Mouse (Mus musculus): ENCODE results near the gene Bdh1.

The Bdh1 gene

GRCm38 (mm10) chr16:31428675-31429470, 6.8 kb downstream of the Bdh1 start:
- peak; percentile 83 for DNase-seq

DNA sequence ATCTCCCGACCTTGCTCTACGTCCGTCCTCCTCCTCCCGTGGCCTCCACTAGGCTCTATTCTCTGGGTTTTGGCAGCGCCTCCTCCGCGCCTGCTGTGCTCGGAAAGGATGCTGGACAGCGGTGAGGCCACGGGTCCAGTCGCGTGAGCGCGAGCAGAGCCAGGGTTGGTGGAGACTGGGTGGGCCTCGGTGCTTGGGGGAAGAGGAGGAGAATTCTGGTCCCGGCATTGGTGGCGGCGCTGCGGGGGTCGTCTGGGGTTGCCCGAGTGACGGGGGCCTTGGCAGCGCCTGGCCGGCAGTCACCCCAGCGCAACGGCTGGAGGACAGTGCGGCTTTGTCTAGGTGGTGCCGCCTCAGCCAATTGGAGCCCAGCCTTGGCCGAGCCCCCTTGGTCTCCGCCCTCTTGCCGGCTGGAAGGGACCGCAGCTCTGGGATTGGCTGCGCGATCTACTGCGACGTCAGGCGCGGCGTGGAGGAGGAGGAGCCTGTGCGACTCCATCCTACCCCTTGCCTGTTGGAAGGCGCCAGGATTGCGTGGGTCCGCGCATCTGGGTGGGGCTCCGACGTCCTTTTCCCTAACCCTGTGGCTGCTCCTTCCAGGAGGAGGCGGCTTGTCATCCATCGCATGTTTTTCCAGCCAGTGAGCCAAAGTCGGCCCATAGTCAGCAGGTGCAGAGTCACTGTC, 7.5 kb downstream of the Bdh1 start:
- peak; percentile 90 for DNase-seq

DNA sequence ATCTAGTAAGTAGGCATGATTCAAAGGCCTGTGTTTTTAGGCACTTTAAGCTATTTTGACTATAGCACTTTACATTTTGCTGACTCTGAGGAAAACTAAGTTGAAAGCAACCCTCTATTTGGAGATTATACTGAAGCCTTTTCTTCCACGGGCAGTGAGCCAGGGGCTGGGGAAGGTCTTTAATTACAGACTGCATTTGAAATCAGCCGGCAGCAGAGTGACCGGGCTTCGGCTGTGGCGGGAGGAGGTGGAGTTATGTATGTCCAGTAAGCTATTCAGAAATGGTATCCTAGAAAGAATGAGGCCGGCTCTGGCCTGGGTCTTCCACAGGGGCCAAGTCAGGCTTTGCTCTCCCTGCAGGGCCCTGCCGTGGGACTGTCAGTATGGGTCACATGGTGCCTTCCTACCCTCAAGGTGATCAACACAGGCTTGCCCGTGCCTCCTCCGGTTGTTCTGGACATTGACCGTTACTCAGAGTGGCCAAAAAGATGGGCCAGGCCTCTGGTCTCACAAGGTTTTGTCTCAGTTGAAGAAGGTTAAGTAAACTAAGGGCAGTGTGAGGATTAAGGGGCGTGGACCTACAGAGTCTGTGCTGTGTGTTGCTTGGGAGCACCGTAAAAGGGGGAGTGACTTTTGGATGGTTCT, 11.5 kb downstream of the Bdh1 start:
- DNase-seq, result peak; percentile 50

DNA sequence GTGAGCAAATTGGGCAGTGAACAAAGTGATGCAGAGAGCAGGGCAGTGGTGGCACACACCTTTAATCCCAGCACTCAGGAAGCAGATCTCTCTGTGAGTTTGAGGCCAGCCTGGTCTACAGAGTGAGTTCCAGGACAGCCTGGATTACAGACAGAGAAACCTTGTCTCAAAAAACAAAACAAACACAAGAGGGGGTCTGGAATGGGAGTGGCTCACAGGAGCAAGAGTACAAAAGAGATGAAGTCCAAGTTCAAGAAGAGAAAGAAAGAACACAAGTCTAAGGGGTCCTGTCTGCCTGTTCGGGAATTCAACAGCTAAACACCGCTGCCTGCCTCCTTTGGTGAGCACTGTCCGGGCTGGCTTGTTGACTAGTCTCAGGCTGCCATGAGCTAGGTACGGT, 13.1 kb downstream of the Bdh1 start:
- no peak for DNase-seq

GRCm38 (mm10) chr16:31436085-31436484, 14.0 kb downstream of the Bdh1 start:
- no peak for DNase-seq

DNA sequence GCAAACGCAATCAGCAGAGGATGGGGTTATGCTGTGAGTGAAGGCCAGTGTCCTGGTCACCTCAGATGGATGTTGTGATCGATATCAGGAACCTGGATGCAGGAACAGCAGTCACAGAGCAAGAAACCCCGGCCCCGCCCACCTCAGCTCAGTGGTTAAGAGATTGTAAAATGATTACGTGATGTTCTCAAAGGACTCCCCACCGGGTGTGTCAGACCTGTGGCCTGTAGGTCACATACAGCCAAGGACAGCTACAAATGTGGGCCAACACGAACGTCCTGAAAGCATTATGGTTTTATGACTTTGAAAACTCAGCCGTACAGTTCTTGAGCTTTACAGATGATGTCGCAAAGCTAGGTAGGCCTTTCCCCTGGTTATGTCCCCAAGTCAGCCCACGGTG, 15.3 kb downstream of the Bdh1 start:
- DNase-seq, result no peak

DNA sequence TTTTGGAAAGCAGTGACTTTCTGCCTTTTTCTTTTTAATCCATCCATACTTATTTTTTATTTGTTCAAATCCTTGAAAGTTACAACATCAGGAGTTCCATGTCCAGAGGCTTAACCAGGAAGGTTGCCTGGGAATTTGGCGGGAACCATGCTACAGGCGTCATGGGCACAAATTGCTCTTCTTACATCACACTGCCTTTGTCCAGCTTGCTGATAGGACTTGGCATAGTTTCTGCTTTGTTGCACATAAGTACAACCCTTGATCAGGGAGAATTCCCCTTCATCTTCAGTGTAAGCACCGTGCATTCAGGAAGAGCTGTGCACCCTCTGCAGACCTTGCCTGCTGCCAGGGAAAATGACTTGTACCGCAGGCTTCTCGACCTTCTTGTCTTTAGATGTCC, 17.4 kb downstream of the Bdh1 start:
- DNase-seq, result no peak

- DNase-seq, result no peak
These were observed 18.0 kb downstream of the Bdh1 start for GRCm38 (mm10) chr16:31440046-31440445.

DNA sequence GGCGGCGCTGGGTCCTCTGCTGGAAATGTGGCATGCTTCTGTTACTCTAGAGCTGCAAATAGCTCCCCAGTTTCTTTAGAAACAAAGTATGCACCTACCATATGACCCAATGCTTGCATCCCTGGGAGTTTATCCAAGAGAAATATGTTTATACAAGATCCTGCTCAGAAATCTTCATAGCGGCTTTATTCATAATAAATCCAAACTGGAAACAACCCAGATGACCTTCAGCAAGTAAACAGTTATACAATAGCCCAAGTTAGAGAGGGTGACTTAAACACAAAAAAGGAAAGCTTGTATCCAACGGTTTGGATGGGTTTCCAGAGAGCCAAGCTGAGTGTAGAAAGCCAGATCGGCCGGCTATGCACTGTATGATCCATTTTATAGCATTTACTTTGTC, 22.4 kb downstream of the Bdh1 start:
- no peak for DNase-seq

DNA sequence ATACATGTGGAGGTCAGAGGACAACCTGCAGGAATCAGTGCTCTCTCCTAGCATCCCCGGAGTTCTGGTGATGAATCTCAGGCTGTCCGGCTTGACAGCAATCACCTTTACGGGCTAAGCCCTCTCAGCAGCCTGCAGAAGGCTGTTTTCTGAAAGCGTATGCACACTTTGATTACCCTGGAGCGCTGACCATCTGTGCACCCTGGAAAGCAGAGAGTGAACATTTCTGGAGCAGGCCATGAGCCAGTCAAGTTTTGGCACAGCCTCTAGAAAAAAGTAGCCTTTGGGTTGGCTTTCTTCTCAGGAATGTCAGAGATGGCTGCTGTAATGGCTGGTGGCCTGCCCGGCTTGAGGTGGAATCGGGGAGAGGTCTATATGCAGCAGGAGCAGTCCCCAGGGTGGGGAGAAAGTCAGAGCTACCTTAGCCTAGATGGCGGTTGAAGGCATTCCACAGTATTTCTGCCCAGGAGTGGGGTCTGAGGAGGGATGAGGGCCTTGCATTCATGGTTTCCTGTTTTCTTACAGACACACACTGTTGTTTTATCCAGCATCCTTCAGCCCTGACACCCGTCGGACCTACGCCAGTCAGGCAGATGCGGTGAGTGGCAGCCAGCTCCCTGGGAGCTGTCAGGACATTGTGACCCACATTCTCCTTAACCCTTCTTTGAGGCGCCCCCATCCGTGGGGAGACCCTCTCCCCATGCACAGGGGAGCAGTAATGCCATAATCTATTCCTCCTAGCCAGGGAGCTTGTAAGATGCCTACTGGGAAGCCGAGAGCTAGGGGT, 24.2 kb downstream of the Bdh1 start:
- DNase-seq, result no peak

DNA sequence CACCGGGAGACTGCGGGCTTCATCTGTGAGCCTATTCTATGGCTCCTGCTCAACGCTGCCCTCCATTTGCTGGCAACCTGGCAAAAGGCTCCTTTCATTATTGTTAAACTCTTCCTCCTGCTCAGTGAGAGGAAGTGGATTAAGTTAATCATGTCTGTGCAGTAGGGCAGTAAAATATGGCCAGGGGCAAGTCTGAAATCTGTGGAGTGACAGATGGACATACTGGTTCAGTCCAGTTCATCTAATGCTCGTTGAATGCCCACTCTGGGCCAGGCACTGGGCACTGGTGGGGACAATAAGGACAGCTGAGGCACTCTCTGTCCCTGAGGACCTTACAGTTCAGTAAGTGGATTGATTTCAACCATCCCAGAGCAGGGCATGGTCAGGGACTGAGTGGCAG, 27.9 kb downstream of the Bdh1 start:
- no peak for DNase-seq

DNA sequence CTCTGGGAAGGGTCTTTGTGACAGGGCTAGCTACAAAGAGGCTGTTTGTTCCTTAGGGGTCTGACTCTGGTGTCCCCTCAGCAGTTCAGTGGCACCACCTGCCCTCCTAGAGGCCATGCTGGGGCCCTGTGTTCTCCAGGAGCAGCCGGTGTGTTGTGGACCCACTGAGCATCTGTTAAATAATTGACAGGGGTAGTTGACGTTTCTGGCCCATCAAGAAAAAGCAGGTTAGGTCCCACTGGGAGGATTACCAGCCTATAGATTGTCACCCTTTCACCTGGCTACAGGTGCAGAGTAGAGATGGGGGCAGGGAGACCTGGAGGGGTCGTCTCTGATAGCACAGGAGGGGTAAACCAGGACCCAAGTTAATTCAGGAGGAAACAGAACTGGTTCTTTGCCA, 29.2 kb downstream of the Bdh1 start:
- DNase-seq, result no peak

- no peak for DNase-seq
These were observed 30.4 kb downstream of the Bdh1 start for GRCm38 (mm10) chr16:31452467-31452866.

- no peak for DNase-seq
These were observed 31.9 kb downstream of the Bdh1 start for GRCm38 (mm10) chr16:31454013-31454412.

- DNase-seq, result no peak
These were observed 33.4 kb downstream of the Bdh1 start for GRCm38 (mm10) chr16:31455276-31456045.

DNA sequence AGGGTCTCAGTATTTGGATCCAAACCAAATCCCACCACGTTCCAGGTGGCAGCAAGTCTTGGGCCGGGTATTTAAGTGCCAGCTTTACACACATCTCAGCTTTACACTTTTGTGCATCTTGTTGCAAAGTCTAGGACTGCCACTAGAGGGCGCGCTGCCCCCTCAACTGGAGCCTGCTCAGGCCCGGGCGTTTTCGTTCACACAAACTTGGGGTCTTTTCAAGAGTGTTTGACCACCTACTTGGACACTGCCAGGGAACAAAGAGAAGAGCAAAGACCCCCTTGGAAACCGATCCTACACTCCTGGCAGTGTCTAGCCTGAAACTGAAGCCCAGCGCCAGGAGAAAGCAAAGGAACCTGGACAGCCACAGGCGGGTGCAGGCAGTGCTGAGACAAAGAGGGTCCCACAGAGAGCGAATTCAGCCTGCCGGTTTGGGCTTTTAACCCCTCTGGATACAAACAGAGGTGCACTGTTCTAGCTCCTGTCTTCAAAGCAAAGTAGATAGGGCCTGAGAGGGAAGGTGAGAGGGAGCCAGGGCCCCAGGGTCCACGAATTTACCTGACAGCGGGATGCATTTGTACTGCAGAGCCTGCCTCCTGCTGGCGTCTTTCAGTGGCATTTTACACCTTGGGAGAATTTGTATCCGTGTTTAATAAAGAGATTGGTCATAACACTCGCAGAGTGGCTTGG, 36.3 kb downstream of the Bdh1 start:
- DNase-seq, result peak; percentile 95

DNA sequence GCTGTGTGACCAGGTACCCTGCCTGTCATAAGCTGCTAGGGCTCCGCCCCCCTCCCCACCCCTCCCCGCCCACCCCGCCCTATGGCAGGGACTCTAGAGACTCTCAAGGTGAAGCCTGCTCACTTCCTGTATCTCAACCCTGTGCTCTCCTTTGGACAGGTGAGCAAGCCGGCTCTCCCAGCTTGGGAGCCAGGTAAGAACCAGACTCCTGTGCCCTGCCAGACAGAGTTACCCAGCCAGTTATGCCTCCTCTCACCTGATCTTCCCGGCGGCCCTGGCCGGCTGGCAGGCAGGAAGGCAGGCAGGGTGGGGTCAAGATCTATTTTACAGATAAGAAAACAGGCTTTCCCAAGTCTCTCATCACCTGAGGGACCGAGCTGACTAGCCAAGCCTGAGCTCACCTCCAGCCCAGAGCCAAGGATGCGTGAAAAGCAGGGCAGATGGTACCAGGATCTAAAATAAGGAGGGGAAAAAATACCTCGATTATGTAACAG, 37.9 kb downstream of the Bdh1 start:
- no peak for DNase-seq

DNA sequence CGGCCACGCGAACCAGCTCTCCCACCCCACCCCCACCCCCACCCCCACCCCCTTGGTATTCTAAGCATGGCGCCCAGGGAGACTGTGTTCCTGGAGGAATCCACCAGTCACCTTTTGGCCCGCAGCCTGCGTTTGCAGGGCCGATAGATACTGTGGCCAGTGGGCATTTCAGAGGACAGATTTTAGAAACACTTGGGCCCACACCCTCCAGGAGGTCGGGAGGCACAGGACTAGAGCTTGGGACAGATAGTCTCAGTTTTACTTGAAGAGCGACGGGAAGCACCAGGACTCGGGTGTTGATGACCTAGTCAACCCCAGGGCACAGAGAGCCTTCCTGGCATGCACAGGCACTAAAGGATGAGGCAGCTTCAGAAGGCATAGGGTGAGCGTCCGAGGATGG, 38.4 kb downstream of the Bdh1 start:
- DNase-seq, result no peak

DNA sequence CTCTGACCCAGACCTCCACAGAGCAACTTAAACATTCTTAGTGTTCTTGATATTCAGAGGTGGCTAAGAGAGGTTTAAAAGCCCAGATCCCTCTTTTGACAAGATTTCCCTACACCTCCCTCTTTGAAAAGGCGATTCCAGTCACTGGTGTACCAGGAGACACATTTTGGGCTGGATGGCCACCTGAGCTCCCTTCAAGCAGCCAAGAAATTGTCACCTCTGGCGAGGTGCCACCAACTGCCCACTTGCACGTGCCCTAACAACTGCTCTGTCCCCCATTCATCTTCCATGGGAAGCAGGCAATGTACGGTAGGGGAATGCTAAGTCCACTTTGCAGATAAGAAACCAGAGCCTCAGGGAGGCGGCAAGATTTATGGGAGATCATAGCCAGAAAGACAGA, 39.0 kb downstream of the Bdh1 start:
- no peak for DNase-seq

DNA sequence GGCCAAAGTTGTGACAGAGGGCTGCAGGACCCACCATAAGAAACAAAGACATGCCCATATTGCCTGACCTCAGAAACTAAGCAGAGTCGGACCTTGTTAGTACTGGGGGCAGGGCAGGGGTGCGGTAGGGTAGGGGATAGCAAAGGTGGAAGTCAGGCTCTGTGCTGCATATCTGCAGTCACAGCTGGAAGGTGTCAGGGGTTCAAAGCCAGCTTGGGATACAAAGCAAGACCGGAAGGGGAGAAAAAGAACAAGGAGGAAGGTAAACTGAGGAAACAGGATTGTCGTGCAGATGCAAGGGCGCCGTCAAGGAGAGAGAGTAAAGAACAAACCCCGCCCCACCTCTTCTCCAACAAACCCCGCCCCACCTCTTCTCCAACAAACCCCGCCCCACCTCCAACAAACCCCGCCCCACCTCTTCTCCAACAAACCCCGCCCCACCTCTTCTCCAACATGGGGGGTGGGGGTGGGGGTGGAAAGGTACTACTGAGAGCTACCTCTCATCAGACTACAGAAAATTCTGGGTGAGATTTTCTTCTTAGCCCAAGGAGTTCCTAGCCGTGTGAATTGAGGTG, 40.1 kb downstream of the Bdh1 start:
- DNase-seq, result no peak

GRCm38 (mm10) chr16:31464953-31465352, 42.9 kb downstream of the Bdh1 start:
- DNase-seq, result no peak

Data from right cerebral cortex, postnatal 4 days (tissue).